Mouse (Mus musculus) liver, embryonic 11.5 days (tissue): ENCODE data around the gene Gm4969. TPM values are rescaled to one million over a fixed set of nuclear protein-coding genes. Genes with fewer than 3 reads are reported as not detected.
A peak's percentile ranks its signal among the peaks of the same experiment; 100 is the strongest.
"Not testable (repeated sequence)": the region's sequence is repeated elsewhere in the genome, so short reads cannot be mapped to it uniquely, and the experiment has no call there.

Experiments
- ATAC-seq: fragments of 200-750 bp; cut with Nextera tagmentation; replicated peaks from 2 replicates; pipeline ENCODE4 v1.8.0; 2017; ENCODE audit warnings: moderate number of reproducible peaks, mild to moderate bottlenecking, moderate TSS enrichment, moderate library complexity; ENCODE audit not compliant: low FRiP score
- DNase-seq: peaks from one replicate; pipeline ENCODE4 v3.0.0-alpha.2; 2017; ENCODE audit warnings: low spot score
- H3K27ac ChIP-seq: fragments of 300-500 bp; sonication (generic); 2 replicates; pipeline ENCODE4 v1.5.1; 2014; ENCODE audit warnings: mild to moderate bottlenecking, low read depth, low read length, control low read depth
- H3K27me3 ChIP-seq: fragments of 300-500 bp; sonication (generic); replicated peaks from 2 replicates; pipeline ENCODE4 v1.6.1; 2014; ENCODE audit warnings: low read length, mixed read lengths; ENCODE audit not compliant: control insufficient read depth, insufficient read depth
- H3K36me3 ChIP-seq: fragments of 300-500 bp; sonication (generic); 2 replicates; pipeline ENCODE4 v1.6.1; 2014; ENCODE audit warnings: mild to moderate bottlenecking, low read length, moderate library complexity, mixed read lengths; ENCODE audit not compliant: control insufficient read depth, insufficient read depth
- H3K4me1 ChIP-seq: fragments of 300-500 bp; sonication (generic); replicated peaks from 2 replicates; pipeline ENCODE4 v1.6.1; 2014; ENCODE audit warnings: low read length, mixed read lengths; ENCODE audit not compliant: control insufficient read depth, insufficient read depth
- H3K4me2 ChIP-seq: fragments of 300-500 bp; sonication (generic); 2 replicates; pipeline ENCODE4 v1.6.1; 2014; ENCODE audit warnings: mild to moderate bottlenecking, control low read depth, moderate library complexity
- H3K4me3 ChIP-seq: fragments of 300-500 bp; sonication (generic); 2 replicates; pipeline ENCODE4 v1.5.1; 2014; ENCODE audit warnings: low read depth, low read length, control low read depth
- H3K9ac ChIP-seq: fragments of 300-500 bp; sonication (generic); 2 replicates; pipeline ENCODE4 v1.6.1; 2014; ENCODE audit warnings: low read depth, low read length, control low read depth
- H3K9me3 ChIP-seq: fragments of 300-500 bp; sonication (generic); 2 replicates; pipeline ENCODE4 v1.6.1; 2016; ENCODE audit warnings: low read length, inconsistent platforms, mixed read lengths; ENCODE audit not compliant: control insufficient read depth
- WGBS: fragments of 180-500 bp; shearing (Covaris S2); extraction: QIAGEN DNeasy Blood & Tissue Kit; methylation state at CpG from one replicate; pipeline ENCODE4 v1.1.7; 2014; 5-methylcytosine and 5-hydroxymethylcytosine counted together
- polyA plus RNA-seq: library from polyadenylated mRNA; unstranded; fragments of >200 nt; fragmentation: Nextera tagmentation; extraction: Ambion mirVana; gene quantifications from 2 replicates; pipeline ENCODE4 v1.2.1, GENCODE M21; 2014

The Gm4969 gene
- polyA plus RNA-seq, 1 experiment from 2014 or later: 1.2 TPM

DNA sequence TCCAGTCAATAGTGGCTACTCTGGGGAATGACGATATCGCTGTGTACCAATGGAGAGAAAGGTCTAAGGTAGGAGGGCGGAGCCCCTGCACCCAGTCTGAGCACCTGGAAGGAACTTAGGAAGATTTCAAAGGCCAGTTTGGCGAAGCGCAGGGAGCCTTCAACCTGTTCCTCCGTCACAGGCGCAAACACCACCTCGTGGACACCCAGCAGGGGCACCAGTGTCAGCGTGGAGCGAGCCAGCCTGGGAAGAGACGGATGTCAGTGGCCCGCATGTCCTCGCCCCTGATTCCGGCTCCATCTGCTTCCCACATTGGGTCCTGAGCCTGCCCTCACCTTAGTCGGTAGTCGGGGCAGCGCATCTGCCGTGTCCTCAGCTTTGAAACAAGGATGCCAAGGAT lies 41.2 kb upstream of the Gm4969 start:
- Histone ChIP-seq H3K9me3 (no peaks in the 10 kb centered on the region), H3K4me3 (peak overlapping the region; percentile 43; the same call in 1 of the 2 replicates), H3K36me3 (peaks cover 6% of the 10 kb centered on the region; the same call in 1 of the 2 replicates), H3K9ac (no peak overlapping the region), H3K27me3 (peaks cover 19% of the 10 kb centered on the region), H3K4me1 (peaks cover 29% of the 10 kb centered on the region), H3K4me2 (peak overlapping the region; percentile 83), H3K27ac (no peak overlapping the region)
- DNase-seq: no peak
- 18% methylated on average over 18 of the region's 18 CpGs for WGBS
- no peak for ATAC-seq

DNA sequence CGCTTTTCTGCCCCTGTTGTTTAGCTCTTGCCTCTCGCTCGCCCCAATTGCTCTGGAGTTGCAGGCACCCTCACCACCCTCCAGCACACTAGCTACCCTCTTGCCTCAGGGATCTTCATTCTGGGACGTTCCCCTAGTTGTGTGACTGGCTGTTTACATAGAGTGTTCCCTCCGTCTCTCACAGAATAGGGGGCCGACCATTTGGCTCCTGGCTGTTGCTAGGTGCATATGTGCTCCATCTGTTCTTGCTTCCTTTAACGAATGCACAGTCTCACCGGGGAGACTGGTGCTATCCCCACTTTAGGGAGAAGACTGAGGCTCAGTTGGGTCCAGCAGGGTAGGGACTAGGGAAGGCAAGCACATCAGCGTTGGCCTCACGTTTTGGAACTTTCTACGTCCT lies 40.4 kb upstream of the Gm4969 start:
- 69% methylated on average over 11 of the region's 11 CpGs for WGBS
- H3K9ac ChIP-seq: no peak overlapping the region
- H3K27ac ChIP-seq: no peak overlapping the region
- no peak overlapping the region for H3K4me2 ChIP-seq
- no peak overlapping the region for H3K4me3 ChIP-seq
- peaks cover 12% of the 10 kb centered on the region for H3K27me3 ChIP-seq
- peaks cover 6% of the 10 kb centered on the region for H3K36me3 ChIP-seq
- peaks cover 21% of the 10 kb centered on the region for H3K4me1 ChIP-seq
- no peak for DNase-seq
- ATAC-seq: no peak
- H3K9me3 ChIP-seq: no peaks in the 10 kb centered on the region

- H3K36me3 ChIP-seq: peaks cover 15% of the 10 kb centered on the region
- H3K9me3 ChIP-seq: no peaks in the 10 kb centered on the region
- no peak overlapping the region for H3K27ac ChIP-seq
- peak overlapping the region; percentile 14 for H3K4me3 ChIP-seq
- peaks cover 20% of the 10 kb centered on the region for H3K4me1 ChIP-seq
- peak; percentile 76 for ATAC-seq
- no peak overlapping the region for H3K9ac ChIP-seq
- peak; percentile 93 for DNase-seq
- H3K4me2 ChIP-seq: peak overlapping the region; percentile 42
- H3K27me3 ChIP-seq: peaks cover 12% of the 10 kb centered on the region
- WGBS: 6% methylated on average over 30 of the region's 30 CpGs
Measured at GRCm38 (mm10) chr7:19157160-19157800, 39.1 kb upstream of the Gm4969 start.

DNA sequence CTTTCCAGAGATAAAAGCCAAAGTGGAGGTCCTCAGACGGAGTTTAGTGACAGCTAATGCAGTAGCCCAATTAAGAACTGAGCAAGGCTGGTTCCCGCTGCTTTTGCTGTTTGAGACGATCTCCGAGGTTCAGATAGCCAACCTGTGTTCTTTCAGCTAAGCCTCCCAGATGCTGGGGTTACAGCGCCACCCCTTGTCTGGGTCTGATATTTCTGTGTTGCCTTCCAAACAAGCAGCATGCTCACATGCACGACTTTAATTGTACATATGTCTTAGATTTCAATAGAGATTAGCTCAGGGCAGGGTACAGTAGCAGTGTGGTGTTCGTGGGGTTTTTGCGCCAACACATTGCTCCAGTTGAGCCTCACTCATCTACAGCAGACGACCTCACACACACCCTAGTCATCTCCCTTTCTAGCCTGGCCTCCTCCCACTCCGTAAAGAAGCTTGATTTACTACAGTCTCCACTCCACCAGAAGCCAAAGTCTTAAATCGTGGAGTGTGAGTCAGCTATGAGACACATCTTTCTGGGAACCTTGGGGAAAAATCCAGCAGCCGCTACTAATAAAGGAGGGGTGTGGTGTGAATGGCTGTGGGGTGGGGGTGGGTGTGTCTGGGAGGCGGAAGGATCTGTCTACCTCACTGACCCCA lies 37.8 kb upstream of the Gm4969 start:
- peaks cover 12% of the 10 kb centered on the region for H3K27me3 ChIP-seq
- 59% methylated on average over 13 of the region's 13 CpGs for WGBS
- no peak for DNase-seq
- H3K4me2 ChIP-seq: no peak overlapping the region
- H3K9ac ChIP-seq: no peak overlapping the region
- H3K27ac ChIP-seq: no peak overlapping the region
- peaks cover 15% of the 10 kb centered on the region for H3K36me3 ChIP-seq
- peaks cover 20% of the 10 kb centered on the region for H3K4me1 ChIP-seq
- no peak for ATAC-seq
- no peaks in the 10 kb centered on the region for H3K9me3 ChIP-seq
- H3K4me3 ChIP-seq: no peak overlapping the region

- Histone ChIP-seq H3K36me3 (peaks cover 15% of the 10 kb centered on the region), H3K27me3 (peaks cover 12% of the 10 kb centered on the region), H3K4me2 (no peak overlapping the region), H3K4me3 (no peak overlapping the region), H3K9ac (no peak overlapping the region), H3K9me3 (no peaks in the 10 kb centered on the region), H3K4me1 (peaks cover 18% of the 10 kb centered on the region; the same call in 1 of the 2 replicates), H3K27ac (no peak overlapping the region)
- 83% methylated on average over 8 of the region's 8 CpGs for WGBS
- DNase-seq (no peak), ATAC-seq (no peak)
Measured at GRCm38 (mm10) chr7:19154796-19155195, 36.6 kb upstream of the Gm4969 start.

- not testable (repeated sequence) for ATAC-seq, H3K4me3 ChIP-seq
Measured at GRCm38 (mm10) chr7:19151121-19151520, 33.0 kb upstream of the Gm4969 start.

GRCm38 (mm10) chr7:19149626-19150025 lies 31.5 kb upstream of the Gm4969 start, which contains the start of gene Snrpd2:
Gene Snrpd2 (plus strand): TSS chr7:19149722.
- Histone ChIP-seq H3K9ac (peak within 1 kb of the TSS; percentile 82), H3K27me3 (no peaks in the 10 kb centered on the region), H3K27ac (peak within 1 kb of the TSS; percentile 71), H3K4me3 (peak within 1 kb of the TSS; percentile 83), H3K9me3 (no peaks in the 10 kb centered on the region), H3K4me2 (peak within 1 kb of the TSS; percentile 91), H3K4me1 (peaks cover 12% of the 10 kb centered on the region), H3K36me3 (peaks cover 10% of the 10 kb centered on the region)
- DNase-seq: peak; percentile 97
- WGBS: under 1% methylated on average over 24 of the region's 24 CpGs
- ATAC-seq: peak; percentile 90

More at GRCm38 (mm10) chr7:19151121-19151520, 33.0 kb upstream of the Gm4969 start:
- H3K4me2 ChIP-seq: peak overlapping the region; percentile 91
- not testable (repeated sequence) for H3K27ac ChIP-seq, H3K27me3 ChIP-seq, DNase-seq, H3K9me3 ChIP-seq
- H3K4me1 ChIP-seq: peaks cover 12% of the 10 kb centered on the region
- H3K9ac ChIP-seq: peak overlapping the region; percentile 82; the same call in 1 of the 2 replicates
- peaks cover 15% of the 10 kb centered on the region for H3K36me3 ChIP-seq
- 88% methylated on average over 10 of the region's 10 CpGs for WGBS

GRCm38 (mm10) chr7:19148875-19149541 lies 30.8 kb upstream of the Gm4969 start, which contains the start of gene Qpctl:
Gene Qpctl (minus strand): TSS chr7:19149291.
- H3K4me2 ChIP-seq: peak within 1 kb of the TSS; percentile 91
- H3K9me3 ChIP-seq: no peaks in the 10 kb centered on the region
- peaks cover 9% of the 10 kb centered on the region for H3K36me3 ChIP-seq
- H3K4me3 ChIP-seq: peak within 1 kb of the TSS; percentile 83
- ATAC-seq (peak; percentile 95), DNase-seq (peak; percentile 92)
- peaks cover 12% of the 10 kb centered on the region for H3K4me1 ChIP-seq
- peak within 1 kb of the TSS; percentile 82 for H3K9ac ChIP-seq
- H3K27ac ChIP-seq: peak within 1 kb of the TSS; percentile 71
- H3K27me3 ChIP-seq: no peaks in the 10 kb centered on the region
- WGBS: under 1% methylated on average over 43 of the region's 43 CpGs
